Mouse (Mus musculus) cerebellum, adult 2 months (tissue): ENCODE results near the gene Hsd17b6.

Experiments
- CTCF ChIP-seq: fragments of 200-500 bp; IDR thresholded peaks from 2 replicates; pipeline ENCODE4 v1.5.1; 2011; ENCODE audit warnings: low read depth, mild to moderate bottlenecking, control low read depth, low read length, moderate library complexity, borderline replicate concordance; ENCODE audit not compliant: insufficient read depth
- POLR2A ChIP-seq: fragments of 200-500 bp; IDR thresholded peaks from 2 replicates; pipeline ENCODE4 v1.6.1; 2011; ENCODE audit warnings: low read length, control low read depth, borderline replicate concordance; ENCODE audit not compliant: insufficient read depth

DNA sequence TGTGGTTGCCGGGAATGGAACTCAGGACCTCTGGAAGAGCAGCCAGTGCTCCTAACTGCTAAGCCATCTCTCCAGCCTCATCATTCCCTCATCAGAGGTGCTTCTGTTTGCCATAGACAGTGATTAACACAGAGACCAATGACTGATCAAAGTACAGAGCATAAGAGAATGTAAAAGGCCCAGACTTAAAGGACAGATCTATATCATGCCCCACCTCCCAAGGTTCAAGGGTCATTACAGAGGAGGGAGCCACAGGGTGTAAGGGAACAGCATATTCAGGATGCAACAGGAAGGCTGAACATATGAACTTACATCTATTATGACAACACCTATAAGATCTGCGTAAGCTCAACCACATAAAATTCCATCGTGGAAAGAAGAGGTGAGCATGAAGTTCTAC lies 10.7 kb downstream of the Hsd17b6 start:
- no peak for TF ChIP-seq CTCF
- no peak for TF ChIP-seq POLR2A
